Mouse (Mus musculus): Measurements from ENCODE around the gene Tnni1. TPM values are rescaled to one million over a fixed set of nuclear protein-coding genes. Genes with fewer than 3 reads are reported as not detected.

Gene Tnni1
- polyA plus RNA-seq, 1 experiment from 2014 or later: 1.1 TPM

DNA sequence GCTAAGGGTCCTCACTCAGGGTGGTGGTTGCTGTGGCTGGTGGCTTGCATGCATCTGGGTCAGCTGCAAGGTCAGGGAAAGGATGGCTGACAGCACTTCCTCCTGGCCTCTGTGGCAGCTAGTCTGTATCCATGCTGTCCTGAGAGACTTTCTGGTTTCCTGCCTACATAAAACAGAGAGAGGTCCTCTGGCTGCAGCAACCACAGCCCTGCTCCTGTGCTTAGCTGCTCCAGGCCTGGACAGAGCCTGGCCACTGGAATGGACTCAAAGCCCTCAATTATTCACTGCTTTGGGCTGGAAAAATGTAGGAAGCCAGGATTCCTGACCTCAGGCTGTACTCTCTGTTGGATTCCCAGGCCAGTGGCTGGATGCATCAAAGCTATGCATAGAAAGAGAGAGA lies 2.6 kb upstream of the Tnni1 start:
- H3K27me3 ChIP-seq (replicated peaks; ENCODE audit: control insufficient read depth, insufficient read depth, low read length): no peaks in the 10 kb centered on the region
- no peak overlapping the region for H3K27ac ChIP-seq (ENCODE audit: low read depth, low read length)
- ATAC-seq: no peak
- peaks cover 6% of the 10 kb centered on the region for H3K4me1 ChIP-seq (ENCODE audit: control insufficient read depth, insufficient read depth, low read depth, low read length)
- no peaks in the 10 kb centered on the region for H3K36me3 ChIP-seq (ENCODE audit: control insufficient read depth, insufficient read depth, low read length)
- no peaks in the 10 kb centered on the region for H3K9me3 ChIP-seq (ENCODE audit: control insufficient read depth, low read length)
- no peak overlapping the region for H3K4me2 ChIP-seq (ENCODE audit: low read length)
- H3K9ac ChIP-seq (ENCODE audit: low read depth, low read length): no peak overlapping the region
- H3K4me3 ChIP-seq (ENCODE audit: low read length): no peak overlapping the region

DNA sequence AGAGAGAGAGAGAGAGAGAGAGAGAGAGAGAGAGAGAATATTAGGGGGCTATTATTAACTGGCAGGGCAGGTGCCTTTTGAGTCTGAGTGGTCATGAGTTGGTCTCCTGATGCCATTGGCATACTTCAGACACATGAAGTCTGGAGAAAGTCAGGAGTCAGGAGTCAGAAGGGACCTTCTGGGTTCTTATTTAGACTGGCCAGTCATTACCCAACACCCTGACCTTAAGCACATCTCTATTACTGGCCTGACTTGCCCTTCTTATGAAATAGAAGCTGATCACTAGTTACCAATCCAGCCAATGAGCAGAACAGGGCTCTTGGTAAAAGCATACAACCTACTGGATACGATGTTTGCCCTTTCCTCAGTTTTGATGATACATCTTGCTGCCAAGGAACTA lies 2.2 kb upstream of the Tnni1 start:
- H3K27ac ChIP-seq (ENCODE audit: low read depth, low read length): no peak overlapping the region
- no peaks in the 10 kb centered on the region for H3K9me3 ChIP-seq (ENCODE audit: control insufficient read depth, low read length)
- H3K36me3 ChIP-seq (ENCODE audit: control insufficient read depth, insufficient read depth, low read length): no peaks in the 10 kb centered on the region
- H3K9ac ChIP-seq (ENCODE audit: low read depth, low read length): no peak overlapping the region
- WGBS: 86% methylated on average over 1 of the region's 1 CpGs
- H3K4me3 ChIP-seq (ENCODE audit: low read length): no peak overlapping the region
- H3K4me2 ChIP-seq (ENCODE audit: low read length): no peak overlapping the region
- ATAC-seq: no peak
- peaks cover 6% of the 10 kb centered on the region; the same call in 1 of the 2 replicates for H3K4me1 ChIP-seq (ENCODE audit: control insufficient read depth, insufficient read depth, low read depth, low read length)
- H3K27me3 ChIP-seq (replicated peaks; ENCODE audit: control insufficient read depth, insufficient read depth, low read length): no peaks in the 10 kb centered on the region

DNA sequence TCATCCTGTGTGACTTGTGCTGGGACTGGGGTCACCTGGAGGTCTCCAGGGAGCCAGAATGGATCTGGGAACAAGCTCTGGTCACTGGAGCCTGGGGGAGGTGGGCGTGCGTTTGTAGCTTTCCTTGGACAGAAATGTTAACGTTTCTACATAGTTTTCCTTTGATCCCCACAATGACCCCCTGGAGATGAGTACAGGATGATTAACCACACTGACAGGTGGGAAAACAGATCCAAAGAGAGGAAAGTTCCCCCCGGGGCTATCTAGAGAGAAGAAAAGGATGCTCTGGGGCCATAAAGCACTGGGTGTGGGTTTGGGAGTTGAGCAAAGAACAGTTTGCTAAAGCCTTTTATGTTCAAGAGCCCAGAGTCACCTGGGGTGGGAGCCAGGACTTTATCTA lies 1.4 kb downstream of the Tnni1 start:
- no peak overlapping the region for H3K27ac ChIP-seq (ENCODE audit: low read depth, low read length)
- H3K36me3 ChIP-seq (ENCODE audit: control insufficient read depth, insufficient read depth, low read length): no peaks in the 10 kb centered on the region
- H3K9me3 ChIP-seq (ENCODE audit: control insufficient read depth, low read length): no peaks in the 10 kb centered on the region
- 35% methylated on average over 4 of the region's 4 CpGs for WGBS
- H3K4me2 ChIP-seq (ENCODE audit: low read length): no peak overlapping the region
- ATAC-seq: no peak
- no peaks in the 10 kb centered on the region for H3K27me3 ChIP-seq (replicated peaks; ENCODE audit: control insufficient read depth, insufficient read depth, low read length)
- H3K4me3 ChIP-seq (ENCODE audit: low read length): no peak overlapping the region
- H3K4me1 ChIP-seq (ENCODE audit: control insufficient read depth, insufficient read depth, low read depth, low read length): peaks cover 6% of the 10 kb centered on the region; the same call in 1 of the 2 replicates
- no peak overlapping the region; the same call in 1 of the 2 replicates for H3K9ac ChIP-seq (ENCODE audit: low read depth, low read length)

DNA sequence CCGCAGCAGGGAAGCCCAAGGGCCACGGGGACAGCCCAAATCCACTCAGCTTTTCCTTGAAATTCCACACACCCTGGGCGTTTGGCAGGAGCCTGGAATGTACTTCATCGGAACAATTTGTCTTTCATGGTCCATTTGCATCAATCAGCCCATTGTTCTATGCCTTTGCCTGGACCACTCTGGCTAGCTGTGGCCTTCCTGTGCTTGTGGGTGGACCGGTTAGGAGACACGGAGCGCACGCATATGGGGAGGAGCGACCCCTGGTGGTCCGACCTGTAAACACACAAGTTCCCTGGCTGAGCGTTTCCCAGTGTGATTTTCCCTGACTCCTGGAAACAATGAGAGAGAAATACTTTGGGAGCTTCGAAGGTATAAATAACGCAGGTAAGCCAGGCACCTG lies 2.0 kb downstream of the Tnni1 start:
- 7% methylated on average over 13 of the region's 13 CpGs for WGBS
- H3K4me3 ChIP-seq (ENCODE audit: low read length): no peak overlapping the region
- no peaks in the 10 kb centered on the region for H3K27me3 ChIP-seq (replicated peaks; ENCODE audit: control insufficient read depth, insufficient read depth, low read length)
- H3K9ac ChIP-seq (ENCODE audit: low read depth, low read length): peak overlapping the region; percentile 23; the same call in 1 of the 2 replicates
- H3K27ac ChIP-seq (ENCODE audit: low read depth, low read length): no peak overlapping the region
- H3K4me1 ChIP-seq (ENCODE audit: control insufficient read depth, insufficient read depth, low read depth, low read length): peaks cover 6% of the 10 kb centered on the region; the same call in 1 of the 2 replicates
- H3K9me3 ChIP-seq (ENCODE audit: control insufficient read depth, low read length): no peaks in the 10 kb centered on the region
- H3K4me2 ChIP-seq (ENCODE audit: low read length): no peak overlapping the region
- H3K36me3 ChIP-seq (ENCODE audit: control insufficient read depth, insufficient read depth, low read length): no peaks in the 10 kb centered on the region
- ATAC-seq: peak; percentile 60; the same call in 1 of the 2 replicates

DNA sequence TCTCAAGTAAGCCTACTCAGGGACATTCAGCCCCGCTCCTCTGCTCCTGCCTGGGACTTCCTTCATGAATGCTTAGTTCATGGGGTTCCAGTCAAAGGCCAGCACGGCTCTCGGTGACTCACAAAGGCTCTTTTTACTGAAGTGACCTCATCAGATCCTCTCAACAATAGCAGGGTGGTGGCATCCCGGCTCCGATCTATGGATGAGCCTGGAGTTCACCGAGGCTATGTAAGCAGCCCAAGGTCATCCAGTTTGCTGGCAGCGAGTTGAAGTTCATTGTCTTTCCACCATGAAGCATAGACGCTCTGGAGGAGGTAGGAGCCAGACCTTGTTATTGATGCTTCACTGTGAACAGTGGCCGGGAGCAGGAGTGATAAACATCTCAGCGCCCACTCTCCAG lies 3.6 kb downstream of the Tnni1 start:
- Histone ChIP-seq H3K4me3 (ENCODE audit: low read length) (no peak overlapping the region), H3K27me3 (replicated peaks; ENCODE audit: control insufficient read depth, insufficient read depth, low read length) (no peaks in the 10 kb centered on the region), H3K4me1 (ENCODE audit: control insufficient read depth, insufficient read depth, low read depth, low read length) (peaks cover 6% of the 10 kb centered on the region; the same call in 1 of the 2 replicates), H3K4me2 (ENCODE audit: low read length) (no peak overlapping the region), H3K27ac (ENCODE audit: low read depth, low read length) (no peak overlapping the region), H3K9me3 (ENCODE audit: control insufficient read depth, low read length) (no peaks in the 10 kb centered on the region), H3K36me3 (ENCODE audit: control insufficient read depth, insufficient read depth, low read length) (no peaks in the 10 kb centered on the region), H3K9ac (ENCODE audit: low read depth, low read length) (no peak overlapping the region)
- no peak for ATAC-seq
- 22% methylated on average over 10 of the region's 10 CpGs for WGBS

DNA sequence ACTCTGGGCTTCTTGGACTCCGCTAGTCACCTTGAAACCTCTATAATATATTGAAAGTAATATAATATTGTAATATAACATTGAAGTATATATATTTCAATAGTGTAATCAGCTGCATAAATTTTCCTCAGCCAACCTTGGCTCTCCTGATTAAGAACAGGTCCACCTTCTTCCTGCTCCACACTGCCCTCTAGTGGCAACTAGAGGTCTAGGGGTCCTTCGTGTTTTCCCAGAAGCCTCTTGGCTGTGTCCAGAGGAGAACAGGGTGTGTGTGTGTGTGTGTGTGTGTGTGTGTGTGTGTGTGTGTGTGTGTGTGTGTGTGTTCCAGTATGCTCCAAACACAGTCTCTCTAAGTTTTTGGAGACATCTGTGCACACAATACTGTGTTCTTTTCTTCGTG lies 8.6 kb downstream of the Tnni1 start:
- H3K4me1 ChIP-seq (ENCODE audit: control insufficient read depth, insufficient read depth, low read depth, low read length): no peaks in the 10 kb centered on the region
- no peaks in the 10 kb centered on the region for H3K9me3 ChIP-seq (ENCODE audit: control insufficient read depth, low read length)
- no peak overlapping the region for H3K27ac ChIP-seq (ENCODE audit: low read depth, low read length)
- no peak overlapping the region for H3K4me3 ChIP-seq (ENCODE audit: low read length)
- 41% methylated on average over 3 of the region's 3 CpGs for WGBS
- no peaks in the 10 kb centered on the region for H3K27me3 ChIP-seq (replicated peaks; ENCODE audit: control insufficient read depth, insufficient read depth, low read length)
- no peak for ATAC-seq
- no peak overlapping the region for H3K9ac ChIP-seq (ENCODE audit: low read depth, low read length)
- no peak overlapping the region for H3K4me2 ChIP-seq (ENCODE audit: low read length)
- no peaks in the 10 kb centered on the region for H3K36me3 ChIP-seq (ENCODE audit: control insufficient read depth, insufficient read depth, low read length)

DNA sequence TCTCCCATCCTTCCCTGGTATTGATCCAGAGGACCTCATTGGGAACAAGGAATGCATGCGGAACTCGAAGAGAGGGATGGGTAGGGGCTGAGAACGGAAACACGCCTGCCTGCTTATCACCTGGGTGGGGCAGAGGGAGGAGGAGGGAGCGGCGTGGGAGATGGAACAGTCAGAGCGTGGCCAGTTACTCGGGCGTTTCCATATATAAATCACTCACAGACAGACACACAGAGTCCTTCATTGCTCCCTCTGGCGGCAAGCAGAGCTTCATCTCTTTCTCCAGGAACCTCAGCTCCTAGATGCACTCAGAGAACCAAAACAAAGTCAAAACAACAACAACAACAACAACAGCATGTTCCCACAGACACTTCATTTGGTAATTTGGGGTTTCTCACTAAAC lies 9.5 kb downstream of the Tnni1 start:
- Histone ChIP-seq H3K9me3 (ENCODE audit: control insufficient read depth, low read length) (no peaks in the 10 kb centered on the region), H3K27me3 (replicated peaks; ENCODE audit: control insufficient read depth, insufficient read depth, low read length) (no peaks in the 10 kb centered on the region; the same call in 1 of the 2 replicates), H3K4me2 (ENCODE audit: low read length) (no peak overlapping the region; the same call in 1 of the 2 replicates), H3K27ac (ENCODE audit: low read depth, low read length) (no peak overlapping the region), H3K4me3 (ENCODE audit: low read length) (no peak overlapping the region), H3K36me3 (ENCODE audit: control insufficient read depth, insufficient read depth, low read length) (no peaks in the 10 kb centered on the region), H3K4me1 (ENCODE audit: control insufficient read depth, insufficient read depth, low read depth, low read length) (peaks cover 4% of the 10 kb centered on the region), H3K9ac (ENCODE audit: low read depth, low read length) (no peak overlapping the region)
- no peak; the same call in 1 of the 2 replicates for ATAC-seq
- 53% methylated on average over 10 of the region's 10 CpGs for WGBS

DNA sequence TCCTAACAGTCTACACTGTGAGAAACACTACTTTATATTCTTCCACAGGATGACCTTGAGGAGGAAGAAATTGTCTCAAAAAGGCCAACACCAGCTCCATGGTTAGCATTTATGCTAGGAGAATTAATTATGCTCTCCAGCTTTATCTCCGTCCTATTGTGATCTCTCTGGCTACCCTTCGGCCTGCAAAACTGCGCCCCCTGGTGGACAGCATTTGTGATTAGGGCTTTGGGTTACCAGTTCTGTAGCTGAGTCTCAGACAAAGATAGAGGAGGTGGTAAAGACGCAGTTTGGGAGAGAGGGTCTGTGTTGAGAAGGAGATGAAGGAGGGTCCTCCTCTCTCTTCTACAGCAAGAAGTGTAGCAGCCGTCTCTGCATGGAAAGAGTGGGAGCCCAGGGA lies 10.6 kb downstream of the Tnni1 start:
- no peak overlapping the region for H3K4me3 ChIP-seq (ENCODE audit: low read length)
- ATAC-seq: no peak
- no peaks in the 10 kb centered on the region for H3K9me3 ChIP-seq (ENCODE audit: control insufficient read depth, low read length)
- 9% methylated on average over 5 of the region's 5 CpGs for WGBS
- H3K27me3 ChIP-seq (replicated peaks; ENCODE audit: control insufficient read depth, insufficient read depth, low read length): peaks cover 3% of the 10 kb centered on the region; the same call in 1 of the 2 replicates
- no peak overlapping the region for H3K27ac ChIP-seq (ENCODE audit: low read depth, low read length)
- H3K36me3 ChIP-seq (ENCODE audit: control insufficient read depth, insufficient read depth, low read length): no peaks in the 10 kb centered on the region
- H3K4me2 ChIP-seq (ENCODE audit: low read length): no peak overlapping the region
- H3K4me1 ChIP-seq (ENCODE audit: control insufficient read depth, insufficient read depth, low read depth, low read length): peaks cover 9% of the 10 kb centered on the region
- no peak overlapping the region for H3K9ac ChIP-seq (ENCODE audit: low read depth, low read length)

DNA sequence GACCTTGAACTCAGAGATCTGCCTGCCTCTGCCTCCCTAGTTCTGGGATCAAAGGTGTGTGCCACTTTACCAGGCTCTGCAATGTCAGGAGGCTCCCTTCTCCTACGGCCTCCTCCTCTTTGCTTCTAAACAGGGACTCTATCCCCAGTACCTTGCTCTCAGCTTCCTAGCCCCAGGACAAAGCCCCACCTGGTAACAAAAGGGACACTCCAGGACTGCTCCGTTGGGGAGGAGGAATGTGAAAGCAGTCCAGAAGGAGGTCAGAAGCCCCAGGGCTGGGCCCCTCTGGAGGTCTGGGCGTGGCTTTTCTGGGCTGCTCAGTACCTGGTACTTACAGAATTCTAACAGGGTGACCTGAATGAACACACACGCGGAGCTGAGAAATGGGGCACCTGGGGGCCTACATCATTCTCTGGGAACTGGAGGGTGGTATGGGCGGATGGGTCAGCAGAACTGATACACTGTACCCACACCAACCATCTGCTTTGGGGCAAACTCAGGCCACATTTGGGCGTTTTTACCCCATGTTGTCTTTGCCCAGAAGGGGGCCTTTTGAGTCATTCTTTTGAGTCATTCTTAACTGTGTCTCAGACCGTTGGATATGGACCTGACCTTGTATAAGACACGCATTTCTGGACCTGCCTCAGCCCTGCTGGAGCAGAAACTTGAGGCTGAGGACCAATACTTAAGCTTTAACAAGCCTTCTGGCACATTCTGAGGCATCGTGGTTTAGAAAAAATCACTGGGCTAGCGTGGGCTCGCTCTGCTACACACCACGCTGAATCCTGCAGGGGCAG lies 13.1 kb downstream of the Tnni1 start:
- no peak for ATAC-seq
- H3K9ac ChIP-seq (ENCODE audit: low read depth, low read length): no peak overlapping the region
- H3K36me3 ChIP-seq (ENCODE audit: control insufficient read depth, insufficient read depth, low read length): no peaks in the 10 kb centered on the region
- peaks cover 3% of the 10 kb centered on the region; the same call in 1 of the 2 replicates for H3K27me3 ChIP-seq (replicated peaks; ENCODE audit: control insufficient read depth, insufficient read depth, low read length)
- H3K4me3 ChIP-seq (ENCODE audit: low read length): no peak overlapping the region
- no peaks in the 10 kb centered on the region for H3K9me3 ChIP-seq (ENCODE audit: control insufficient read depth, low read length)
- H3K27ac ChIP-seq (ENCODE audit: low read depth, low read length): no peak overlapping the region
- H3K4me2 ChIP-seq (ENCODE audit: low read length): no peak overlapping the region
- H3K4me1 ChIP-seq (ENCODE audit: control insufficient read depth, insufficient read depth, low read depth, low read length): peaks cover 9% of the 10 kb centered on the region
- WGBS: 63% methylated on average over 13 of the region's 13 CpGs

Data from hindbrain, embryonic 16.5 days (tissue).